Mouse (Mus musculus): ENCODE measurements around the gene Trim21. TPM values are rescaled to one million over a fixed set of nuclear protein-coding genes. Genes with fewer than 3 reads are reported as not detected.

Trim21 gene
- polyA plus RNA-seq, 1 experiment from 2014 or later, result 0.42 TPM

DNA sequence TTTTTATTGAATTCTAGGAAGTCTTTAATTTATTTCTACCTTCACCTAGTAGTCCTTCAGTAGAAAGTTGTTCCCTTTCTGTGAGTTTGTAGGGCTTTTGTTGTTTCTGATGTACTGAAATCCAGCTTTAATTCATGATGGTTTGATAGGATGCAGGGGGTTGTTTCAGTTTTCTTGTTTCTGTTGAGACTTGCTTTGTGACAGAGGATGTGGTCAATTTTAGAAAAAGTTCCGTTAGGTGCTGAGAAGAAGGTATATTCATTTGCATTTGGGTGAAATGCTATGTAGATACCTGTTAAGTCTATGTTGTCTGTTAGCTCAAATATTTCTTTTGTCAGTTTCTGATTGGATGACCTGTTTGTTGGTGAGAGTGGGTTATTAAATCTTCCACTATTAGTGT lies 36.2 kb downstream of the Trim21 start:
- Histone ChIP-seq H3K36me3 (replicated peaks; ENCODE audit: insufficient read depth, low read length) (no peaks in the 10 kb centered on the region), H3K4me2 (ENCODE audit: low read depth, low read length) (no peak overlapping the region), H3K27me3 (ENCODE audit: insufficient read depth, low read length) (no peaks in the 10 kb centered on the region), H3K9ac (replicated peaks) (no peak overlapping the region), H3K9me3 (ENCODE audit: low read length) (no peaks in the 10 kb centered on the region), H3K27ac (ENCODE audit: low read depth) (no peak overlapping the region), H3K4me1 (ENCODE audit: insufficient read depth) (no peaks in the 10 kb centered on the region), H3K4me3 (ENCODE audit: low read depth, low read length) (no peak overlapping the region)
- no peak for TF ChIP-seq CTCF (IDR thresholded peaks at IDR 0.05; ENCODE audit: low read depth)
- no peak for TF ChIP-seq EP300 (IDR thresholded peaks at IDR 0.05; ENCODE audit: low read depth)
- DNase-seq, result no peak
- ATAC-seq, result no peak
- WGBS (ENCODE audit: insufficient replicate concordance), result 62% methylated on average over 1 of the region's 1 CpGs

DNA sequence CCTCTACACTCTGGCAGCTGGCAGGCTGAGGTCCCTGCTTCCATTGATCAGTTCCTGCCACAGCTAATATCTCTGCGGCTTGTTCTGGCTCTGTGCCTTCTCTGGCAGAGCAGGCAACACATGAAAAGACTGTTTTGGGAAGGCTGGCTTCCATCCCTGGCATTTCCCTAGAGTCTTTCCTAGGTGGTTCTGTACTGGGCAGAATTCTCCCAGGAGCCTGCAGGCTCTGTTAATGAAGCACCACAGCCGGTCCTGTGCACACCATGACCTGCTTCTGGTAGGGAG lies 48.3 kb downstream of the Trim21 start:
- Histone ChIP-seq H3K27ac (ENCODE audit: low read depth) (no peak overlapping the region), H3K27me3 (ENCODE audit: insufficient read depth, low read length) (0 out of 2 replicates have a peak, but pooled peaks cover 5% of the 10 kb centered on the region), H3K9me3 (ENCODE audit: low read length) (no peaks in the 10 kb centered on the region), H3K4me1 (ENCODE audit: insufficient read depth) (no peaks in the 10 kb centered on the region), H3K9ac (replicated peaks) (no peak overlapping the region), H3K4me3 (ENCODE audit: low read depth, low read length) (no peak overlapping the region), H3K4me2 (ENCODE audit: low read depth, low read length) (no peak overlapping the region), H3K36me3 (replicated peaks; ENCODE audit: insufficient read depth, low read length) (no peaks in the 10 kb centered on the region)
- TF ChIP-seq CTCF (IDR thresholded peaks at IDR 0.05; ENCODE audit: low read depth) (no peak), EP300 (IDR thresholded peaks at IDR 0.05; ENCODE audit: low read depth) (no peak)
- ATAC-seq (no peak), DNase-seq (no peak)
- 70% methylated on average over 2 of the region's 2 CpGs for WGBS (ENCODE audit: insufficient replicate concordance)

DNA sequence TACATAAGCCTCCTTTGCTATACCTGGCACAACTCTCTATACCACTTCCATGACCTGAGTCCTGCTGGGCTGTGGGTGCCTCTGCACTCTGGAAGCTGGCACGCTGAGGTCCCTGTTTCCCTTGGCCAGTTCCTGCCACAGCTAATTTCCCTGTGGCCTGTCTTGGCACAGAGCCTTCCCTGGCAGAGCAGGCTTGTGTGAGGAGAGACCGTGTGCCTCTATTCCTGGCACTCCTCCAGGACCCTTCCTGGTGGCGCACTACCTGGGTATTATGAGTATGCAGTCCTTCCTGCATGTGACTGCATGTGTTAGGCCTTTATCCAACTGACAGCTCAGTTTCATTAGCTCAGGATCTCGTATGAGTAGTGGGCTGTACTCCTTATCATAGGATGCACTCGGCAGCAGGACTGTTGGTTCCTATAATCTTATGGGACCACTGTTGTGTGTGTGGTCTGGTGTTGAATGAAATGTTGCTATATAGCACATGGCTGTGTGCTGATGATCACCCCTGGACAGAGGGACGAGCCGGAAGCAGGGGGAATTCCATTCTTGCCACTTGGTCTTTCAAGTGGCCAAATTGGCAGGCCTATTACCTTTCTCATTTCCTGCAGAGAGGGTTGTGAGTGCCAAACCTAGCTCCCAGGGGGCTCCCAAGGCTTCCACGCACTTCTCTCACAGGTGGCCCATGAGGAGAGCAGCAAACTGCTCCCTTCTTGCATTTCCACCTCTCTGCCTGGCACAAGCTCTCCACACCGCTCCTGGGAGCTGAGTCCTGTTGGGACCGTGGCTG lies 48.8 kb downstream of the Trim21 start:
- no peak for TF ChIP-seq EP300 (IDR thresholded peaks at IDR 0.05; ENCODE audit: low read depth)
- TF ChIP-seq CTCF (IDR thresholded peaks at IDR 0.05; ENCODE audit: low read depth), result no peak
- H3K36me3 ChIP-seq (replicated peaks; ENCODE audit: insufficient read depth, low read length), result no peaks in the 10 kb centered on the region
- H3K9ac ChIP-seq (replicated peaks), result no peak overlapping the region
- no peaks in the 10 kb centered on the region for H3K9me3 ChIP-seq (ENCODE audit: low read length)
- no peak overlapping the region for H3K4me3 ChIP-seq (ENCODE audit: low read depth, low read length)
- 0 out of 2 replicates have a peak, but pooled peaks cover 5% of the 10 kb centered on the region for H3K27me3 ChIP-seq (ENCODE audit: insufficient read depth, low read length)
- H3K4me2 ChIP-seq (ENCODE audit: low read depth, low read length), result no peak overlapping the region
- no peak overlapping the region for H3K27ac ChIP-seq (ENCODE audit: low read depth)
- DNase-seq (no peak), ATAC-seq (no peak)
- no peaks in the 10 kb centered on the region for H3K4me1 ChIP-seq (ENCODE audit: insufficient read depth)
- WGBS (ENCODE audit: insufficient replicate concordance), result 60% methylated on average over 10 of the region's 10 CpGs

DNA sequence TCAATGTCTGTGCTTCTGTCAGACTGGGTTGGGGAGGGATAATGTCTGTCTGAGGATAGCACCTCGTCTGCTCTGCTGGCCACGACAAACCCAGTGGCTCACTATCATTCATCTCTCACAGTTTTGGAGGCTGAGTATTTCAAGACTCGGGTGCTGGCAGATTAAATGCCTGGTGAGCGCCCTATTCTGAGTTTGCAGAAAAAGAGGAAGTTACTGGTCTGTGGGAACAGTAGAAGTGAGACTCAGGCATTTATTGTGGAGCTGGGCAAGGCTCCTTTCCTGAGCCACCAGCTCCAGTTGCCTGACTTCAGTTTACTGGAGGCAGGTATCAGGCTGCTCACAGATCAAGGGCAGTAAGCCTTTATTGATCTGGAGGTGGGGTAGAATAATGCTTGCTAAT lies 51.1 kb downstream of the Trim21 start:
- WGBS (ENCODE audit: insufficient replicate concordance), result 26% methylated on average over 4 of the region's 4 CpGs
- H3K27me3 ChIP-seq (ENCODE audit: insufficient read depth, low read length), result 0 out of 2 replicates have a peak, but pooled peaks cover 5% of the 10 kb centered on the region
- H3K36me3 ChIP-seq (replicated peaks; ENCODE audit: insufficient read depth, low read length), result no peaks in the 10 kb centered on the region
- no peak overlapping the region for H3K4me2 ChIP-seq (ENCODE audit: low read depth, low read length)
- H3K27ac ChIP-seq (ENCODE audit: low read depth), result no peak overlapping the region
- ATAC-seq, result no peak
- DNase-seq, result no peak
- no peaks in the 10 kb centered on the region for H3K4me1 ChIP-seq (ENCODE audit: insufficient read depth)
- H3K4me3 ChIP-seq (ENCODE audit: low read depth, low read length), result no peak overlapping the region
- no peak overlapping the region for H3K9ac ChIP-seq (replicated peaks)
- no peaks in the 10 kb centered on the region for H3K9me3 ChIP-seq (ENCODE audit: low read length)
- no peak for TF ChIP-seq CTCF (IDR thresholded peaks at IDR 0.05; ENCODE audit: low read depth)
- TF ChIP-seq EP300 (IDR thresholded peaks at IDR 0.05; ENCODE audit: low read depth), result no peak

DNA sequence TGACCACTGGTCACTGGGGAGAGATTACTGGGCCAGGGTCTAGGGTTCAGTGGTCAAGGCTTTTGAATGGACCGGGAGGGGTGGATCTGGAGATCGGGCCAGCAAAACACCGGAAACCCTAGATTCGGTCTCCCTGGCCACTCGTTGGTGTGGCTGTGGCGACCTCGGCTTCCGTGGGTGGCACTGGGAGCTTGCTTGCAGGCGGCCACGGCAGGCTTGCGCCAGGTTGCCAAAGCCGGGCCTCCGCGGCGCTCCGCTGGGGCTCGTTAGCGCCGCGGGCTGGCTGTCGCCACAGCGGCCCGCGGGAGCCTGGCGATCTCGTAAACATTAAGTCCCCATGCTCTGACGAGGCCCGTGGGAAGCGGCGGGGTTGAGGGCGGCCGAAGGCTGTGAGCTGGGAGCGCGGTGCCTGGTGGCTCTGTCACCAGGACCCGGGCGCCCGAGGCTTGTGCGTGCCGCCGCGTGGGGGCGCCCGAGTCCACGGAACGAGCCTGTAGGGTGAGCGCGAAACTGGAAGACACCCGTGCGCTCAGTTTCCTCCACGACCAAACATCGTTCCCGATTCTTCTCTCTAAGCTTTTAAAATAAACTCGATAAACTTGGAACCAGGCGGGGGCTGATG lies 52.4 kb downstream of the Trim21 start:
- DNase-seq, result peak; percentile 90
- WGBS (ENCODE audit: insufficient replicate concordance), result 2% methylated on average over 51 of the region's 54 CpGs
- Histone ChIP-seq H3K9ac (replicated peaks) (peak overlapping the region; percentile 19), H3K4me1 (ENCODE audit: insufficient read depth) (no peaks in the 10 kb centered on the region), H3K4me3 (ENCODE audit: low read depth, low read length) (peak overlapping the region; percentile 41), H3K4me2 (ENCODE audit: low read depth, low read length) (peak overlapping the region; percentile 74), H3K9me3 (ENCODE audit: low read length) (no peaks in the 10 kb centered on the region), H3K27ac (ENCODE audit: low read depth) (no peak overlapping the region), H3K27me3 (ENCODE audit: insufficient read depth, low read length) (0 out of 2 replicates have a peak, but pooled peaks cover 5% of the 10 kb centered on the region), H3K36me3 (replicated peaks; ENCODE audit: insufficient read depth, low read length) (no peaks in the 10 kb centered on the region)
- TF ChIP-seq CTCF (IDR thresholded peaks at IDR 0.05; ENCODE audit: low read depth), result peak; percentile 89
- no peak for TF ChIP-seq EP300 (IDR thresholded peaks at IDR 0.05; ENCODE audit: low read depth)
- ATAC-seq, result peak; percentile 90

DNA sequence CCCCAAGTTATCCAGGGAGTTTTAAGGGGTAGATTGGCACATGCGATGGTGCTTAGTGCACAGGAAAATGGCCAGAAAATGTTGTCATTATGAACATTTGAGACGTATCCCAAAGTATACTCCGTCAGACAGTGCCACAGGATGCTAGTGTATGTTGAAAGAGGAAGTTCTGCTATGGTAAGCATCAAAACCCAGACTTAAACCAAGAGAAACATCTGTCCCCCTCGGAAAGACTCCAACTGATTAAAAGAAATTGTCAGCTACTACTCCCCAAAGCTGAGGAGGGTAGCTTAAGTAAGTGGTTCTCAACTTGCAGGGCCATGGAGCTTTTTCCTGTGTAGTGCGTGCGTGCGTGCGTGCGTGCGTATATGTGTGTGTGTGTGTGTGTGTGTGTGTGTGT lies 53.4 kb downstream of the Trim21 start:
- WGBS (ENCODE audit: insufficient replicate concordance), result 59% methylated on average over 10 of the region's 10 CpGs
- TF ChIP-seq EP300 (IDR thresholded peaks at IDR 0.05; ENCODE audit: low read depth) (no peak), CTCF (IDR thresholded peaks at IDR 0.05; ENCODE audit: low read depth) (no peak)

More for the DNA sequence above, 53.4 kb downstream of the Trim21 start:
- no peaks in the 10 kb centered on the region for H3K9me3 ChIP-seq (ENCODE audit: low read length)
- no peak overlapping the region for H3K27ac ChIP-seq (ENCODE audit: low read depth)
- DNase-seq (no peak), ATAC-seq (no peak)
- H3K9ac ChIP-seq (replicated peaks), result no peak overlapping the region
- H3K4me3 ChIP-seq (ENCODE audit: low read depth, low read length), result no peak overlapping the region
- no peaks in the 10 kb centered on the region for H3K4me1 ChIP-seq (ENCODE audit: insufficient read depth)
- H3K36me3 ChIP-seq (replicated peaks; ENCODE audit: insufficient read depth, low read length), result no peaks in the 10 kb centered on the region
- H3K4me2 ChIP-seq (ENCODE audit: low read depth, low read length), result no peak overlapping the region
- H3K27me3 ChIP-seq (ENCODE audit: insufficient read depth, low read length), result 0 out of 2 replicates have a peak, but pooled peaks cover 5% of the 10 kb centered on the region
